Mouse (Mus musculus) gastrocnemius, postnatal 14 days (tissue): ENCODE measurements around the gene Fbxl13. TPM values are rescaled to one million over a fixed set of nuclear protein-coding genes. Genes with fewer than 3 reads are reported as not detected.
"Not testable (repeated sequence)": the region's sequence is repeated elsewhere in the genome, so short reads cannot be mapped to it uniquely, and the experiment has no call there.

Experiments used
- DNase-seq: peaks from one replicate; pipeline ENCODE4 v3.0.0; 2021; ENCODE audit warnings: mixed read lengths
- intact Hi-C: fragments of 180-260 bp; cut with DNase I; formaldehyde crosslinking; loops from one replicate; pipeline ENCODE4 v1.15.1; 2025; ENCODE audit warnings: low total_unique reads
- total RNA-seq, 2 experiments: library from RNA; stranded (reverse); gene quantifications; 2 replicates each; pipeline ENCODE4 v1.2.3; 2021

Fbxl13 gene
- total RNA-seq, 2 experiments from 2014 or later: 0.16 to 0.22 TPM

- intact Hi-C loops: no loop called here
- DNase-seq: peak; percentile 83
Observed at GRCm38 (mm10) chr5:21658623-21659395, 13.4 kb upstream of the Fbxl13 start.

- DNase-seq: no peak
- intact Hi-C loops: no loop called here
Observed at GRCm38 (mm10) chr5:21658038-21658437, 12.6 kb upstream of the Fbxl13 start.

GRCm38 (mm10) chr5:21656912-21657311, 11.5 kb upstream of the Fbxl13 start:
- DNase-seq: no peak
- intact Hi-C loops: no loop called here

GRCm38 (mm10) chr5:21651885-21652612, 6.6 kb upstream of the Fbxl13 start:
- DNase-seq: no peak
- intact Hi-C loops: no loop called here

- intact Hi-C loops: no loop called here
- no peak for DNase-seq
Observed at GRCm38 (mm10) chr5:21650736-21651135, 5.3 kb upstream of the Fbxl13 start.

GRCm38 (mm10) chr5:21646133-21646491, 678 bp upstream of the Fbxl13 start:
- DNase-seq: no peak
- intact Hi-C loops: loop anchor here (10.0 kb wide), 1 partner anchor 381 kb away; no protein-coding TSS in a partner anchor

GRCm38 (mm10) chr5:21644891-21645438, 469 bp downstream of the Fbxl13 start:
- no peak for DNase-seq
- intact Hi-C loops: loop anchor here (5.0 to 10.0 kb wide), 2 partner anchors 218 to 380 kb away; no protein-coding TSS in a partner anchor

- no peak for DNase-seq
- intact Hi-C loops: loop anchor here (5.0 to 10.0 kb wide), 2 partner anchors 216 to 379 kb away; no protein-coding TSS in a partner anchor
Observed at GRCm38 (mm10) chr5:21643606-21644005, 1.8 kb downstream of the Fbxl13 start.

GRCm38 (mm10) chr5:21640961-21641360, 4.5 kb downstream of the Fbxl13 start:
- intact Hi-C loops: loop anchor here (5.0 to 10.0 kb wide), 2 partner anchors 214 to 376 kb away; no protein-coding TSS in a partner anchor
- DNase-seq: no peak

- no peak for DNase-seq
- intact Hi-C loops: no loop called here
Observed at GRCm38 (mm10) chr5:21625916-21626315, 19.5 kb downstream of the Fbxl13 start.

GRCm38 (mm10) chr5:21616450-21617009, 28.9 kb downstream of the Fbxl13 start:
- no peak for DNase-seq
- intact Hi-C loops: no loop called here

- intact Hi-C loops, DNase-seq: not testable (repeated sequence)
Observed at GRCm38 (mm10) chr5:21614299-21614698, 31.1 kb downstream of the Fbxl13 start.

- intact Hi-C loops: no loop called here
- DNase-seq: no peak
Observed at GRCm38 (mm10) chr5:21610996-21611395, 34.4 kb downstream of the Fbxl13 start.

- DNase-seq: peak; percentile 49
- intact Hi-C loops: no loop called here
Observed at GRCm38 (mm10) chr5:21608311-21609304, 36.8 kb downstream of the Fbxl13 start.

GRCm38 (mm10) chr5:21605936-21606335, 39.5 kb downstream of the Fbxl13 start:
- intact Hi-C loops: no loop called here
- no peak for DNase-seq

GRCm38 (mm10) chr5:21599961-21600360, 45.5 kb downstream of the Fbxl13 start:
- no peak for DNase-seq
- intact Hi-C loops: no loop called here

GRCm38 (mm10) chr5:21599536-21599935, 45.9 kb downstream of the Fbxl13 start:
- intact Hi-C loops, DNase-seq: not testable (repeated sequence)

- intact Hi-C loops: no loop called here
- DNase-seq: no peak
Observed at GRCm38 (mm10) chr5:21593201-21593709, 52.2 kb downstream of the Fbxl13 start.

- intact Hi-C loops: no loop called here
Observed at GRCm38 (mm10) chr5:21592106-21592505, 53.3 kb downstream of the Fbxl13 start.

More at GRCm38 (mm10) chr5:21592106-21592505, 53.3 kb downstream of the Fbxl13 start:
- DNase-seq: no peak
